Mouse (Mus musculus) MEL (cell line): ENCODE results near the gene Fgb. TPM values are rescaled to one million over a fixed set of nuclear protein-coding genes. Genes with fewer than 3 reads are reported as not detected.

Source experiments
- DNase-seq: peaks from one replicate; pipeline ENCODE4 v3.0.0; 2011; ENCODE audit warnings: low read depth, low spot score
- H3K27ac ChIP-seq: 2 replicates; pipeline ENCODE4 v1.5.1; 2012; ENCODE audit warnings: low read depth, mild to moderate bottlenecking, control low read depth, low read length, moderate library complexity; ENCODE audit not compliant: control insufficient read depth
- H3K27me3 ChIP-seq, 2 experiments: fragments of 150-350 bp in 1 of 2; sonication (generic) in 1 of 2; 2 replicates each; pipeline ENCODE4 v1.6.1; 2012; ENCODE audit warnings: low read length in 2 of 2, mild to moderate bottlenecking in 2 of 2, improper control_type of control experiment in 1 of 2, moderate library complexity in 1 of 2; ENCODE audit not compliant: insufficient read depth in 2 of 2, control insufficient read depth in 1 of 2
- H3K36me3 ChIP-seq, 2 experiments: 2 replicates each; pipeline ENCODE4 v1.6.1; 2012 to 2014; ENCODE audit warnings: low read length in 2 of 2, improper control_type of control experiment in 1 of 2, inconsistent platforms in 1 of 2, mild to moderate bottlenecking in 1 of 2; ENCODE audit not compliant: insufficient read depth in 2 of 2, control insufficient read depth in 1 of 2
- H3K4me1 ChIP-seq, 2 experiments: fragments of 150-350 bp in 1 of 2; sonication (generic) in 1 of 2; 2 replicates each; pipeline ENCODE4 v1.6.1; 2012; ENCODE audit warnings: low read length in 2 of 2, improper control_type of control experiment in 1 of 2, mild to moderate bottlenecking in 1 of 2; ENCODE audit not compliant: insufficient read depth in 2 of 2, control insufficient read depth in 1 of 2
- H3K4me3 ChIP-seq, 2 experiments: fragments of 150-350 bp in 1 of 2; sonication (generic) in 1 of 2; 2 replicates each; pipeline ENCODE4 v1.5.1; 2012; ENCODE audit warnings: low read depth in 2 of 2, low read length in 2 of 2, mild to moderate bottlenecking in 2 of 2, moderate library complexity in 2 of 2, control low read depth in 1 of 2, improper control_type of control experiment in 1 of 2; ENCODE audit not compliant: control insufficient read depth in 1 of 2, insufficient read depth in 1 of 2
- H3K79me2 ChIP-seq: 2 replicates; pipeline ENCODE4 v1.6.1; 2012; ENCODE audit warnings: mild to moderate bottlenecking, low read length, moderate library complexity; ENCODE audit not compliant: control insufficient read depth, poor library complexity, insufficient read depth
- H3K9ac ChIP-seq: 2 replicates; pipeline ENCODE4 v1.6.1; 2012; ENCODE audit warnings: low read depth, mild to moderate bottlenecking, control low read depth, low read length, moderate library complexity; ENCODE audit not compliant: control insufficient read depth, poor library complexity, severe bottlenecking
- H3K9me3 ChIP-seq: fragments of 150-350 bp; sonication (generic); replicated peaks from 2 replicates; pipeline ENCODE4 v1.6.1; 2012; ENCODE audit warnings: mild to moderate bottlenecking, low read length, improper control_type of control experiment, moderate library complexity; ENCODE audit not compliant: insufficient read depth
- CHD2 ChIP-seq: IDR thresholded peaks from 2 replicates; pipeline ENCODE4 v1.6.1; 2011; ENCODE audit warnings: low read length, improper control_type of control experiment
- CTCF ChIP-seq, 3 experiments: IDR thresholded peaks in 2 of 3; conservative IDR thresholded peaks in 1 of 3; 2 replicates each; pipeline ENCODE4 v1.5.1; 2011 to 2012; ENCODE audit warnings: low read length in 3 of 3, low read depth in 2 of 3, mild to moderate bottlenecking in 2 of 3, improper control_type of control experiment in 1 of 3, inconsistent platforms in 1 of 3, mixed read lengths in 1 of 3, moderate library complexity in 1 of 3; ENCODE audit not compliant: control insufficient read depth in 1 of 3, insufficient read depth in 1 of 3, poor library complexity in 1 of 3, severe bottlenecking in 1 of 3
- E2F4 ChIP-seq: IDR thresholded peaks from 2 replicates; pipeline ENCODE4 v1.6.1; 2011; ENCODE audit warnings: low read depth, low read length, improper control_type of control experiment, borderline replicate concordance
- ELF1 ChIP-seq: IDR thresholded peaks from 2 replicates; pipeline ENCODE4 v1.6.1; 2014; ENCODE audit warnings: low read depth, mild to moderate bottlenecking, inconsistent platforms, low read length, improper control_type of control experiment, moderate library complexity
- HCFC1 ChIP-seq: IDR thresholded peaks from 2 replicates; pipeline ENCODE4 v1.6.1; 2012; ENCODE audit warnings: low read depth, mild to moderate bottlenecking, inconsistent platforms, low read length, improper control_type of control experiment, moderate library complexity
- JUND ChIP-seq: IDR thresholded peaks from 2 replicates; pipeline ENCODE4 v1.6.1; 2011; ENCODE audit warnings: low read depth, mild to moderate bottlenecking, improper control_type of control experiment, low read length
- KAT2A ChIP-seq: conservative IDR thresholded peaks from 2 replicates; pipeline ENCODE4 v1.6.1; 2012; ENCODE audit warnings: low read depth, low read length, improper control_type of control experiment, inconsistent platforms
- MAFK ChIP-seq: IDR thresholded peaks from 2 replicates; pipeline ENCODE4 v1.6.1; 2011; ENCODE audit warnings: low read depth, mild to moderate bottlenecking, low read length, improper control_type of control experiment, borderline replicate concordance
- MAX ChIP-seq: IDR thresholded peaks from 2 replicates; pipeline ENCODE4 v1.6.1; 2011; ENCODE audit warnings: low read length, improper control_type of control experiment
- MYB ChIP-seq: IDR thresholded peaks from 2 replicates; pipeline ENCODE4 v1.6.1; 2011; ENCODE audit warnings: mild to moderate bottlenecking, low read depth, low read length, improper control_type of control experiment
- NRF1 ChIP-seq: IDR thresholded peaks from 2 replicates; pipeline ENCODE4 v1.6.1; 2014; ENCODE audit warnings: low read depth, mild to moderate bottlenecking, inconsistent platforms, low read length, improper control_type of control experiment, moderate library complexity; ENCODE audit not compliant: poor library complexity, insufficient read depth, severe bottlenecking
- POLR2A ChIP-seq, 2 experiments: IDR thresholded peaks; 2 replicates each; pipeline ENCODE4 v1.6.1; 2011 to 2012; ENCODE audit warnings: low read length in 2 of 2, mild to moderate bottlenecking in 2 of 2, control low read depth in 1 of 2, improper control_type of control experiment in 1 of 2, low read depth in 1 of 2, moderate library complexity in 1 of 2; ENCODE audit not compliant: control insufficient read depth in 1 of 2, insufficient read depth in 1 of 2, poor library complexity in 1 of 2
- RAD21 ChIP-seq: IDR thresholded peaks from 2 replicates; pipeline ENCODE4 v1.6.1; 2011; ENCODE audit warnings: mild to moderate bottlenecking, low read depth, low read length, improper control_type of control experiment
- SMC3 ChIP-seq: IDR thresholded peaks from 2 replicates; pipeline ENCODE4 v1.6.1; 2011; ENCODE audit warnings: low read depth, low read length, improper control_type of control experiment
- ZC3H11A ChIP-seq: IDR thresholded peaks from 2 replicates; pipeline ENCODE4 v1.6.1; 2012; ENCODE audit warnings: low read depth, mild to moderate bottlenecking, inconsistent platforms, low read length, improper control_type of control experiment
- ZNF384 ChIP-seq: IDR thresholded peaks from 2 replicates; pipeline ENCODE4 v1.6.1; 2012; ENCODE audit warnings: low read depth, mild to moderate bottlenecking, inconsistent platforms, low read length, improper control_type of control experiment
- polyA plus RNA-seq, 2 experiments: library from polyadenylated mRNA; stranded (reverse) in 1 of 2; unstranded in 1 of 2; fragments of >175 nt in 1 of 2; fragments of >200 nt in 1 of 2; gene quantifications; 2 replicates each; pipeline versions ENCODE4 v1.2.1 to v1.2.4; 2012; ENCODE audit warnings: low replicate concordance in 2 of 2, low read depth in 1 of 2; ENCODE audit not compliant: insufficient read length in 2 of 2, insufficient read depth in 1 of 2, missing spikeins in 1 of 2
- total RNA-seq: library from RNA; depleted of rRNA; stranded (reverse); fragments of 300-350 nt; gene quantifications from 2 replicates; pipeline ENCODE4 v1.2.3, GENCODE M21; 2012

Fgb gene
- total and polyA plus RNA-seq, 3 experiments = not detected

DNA sequence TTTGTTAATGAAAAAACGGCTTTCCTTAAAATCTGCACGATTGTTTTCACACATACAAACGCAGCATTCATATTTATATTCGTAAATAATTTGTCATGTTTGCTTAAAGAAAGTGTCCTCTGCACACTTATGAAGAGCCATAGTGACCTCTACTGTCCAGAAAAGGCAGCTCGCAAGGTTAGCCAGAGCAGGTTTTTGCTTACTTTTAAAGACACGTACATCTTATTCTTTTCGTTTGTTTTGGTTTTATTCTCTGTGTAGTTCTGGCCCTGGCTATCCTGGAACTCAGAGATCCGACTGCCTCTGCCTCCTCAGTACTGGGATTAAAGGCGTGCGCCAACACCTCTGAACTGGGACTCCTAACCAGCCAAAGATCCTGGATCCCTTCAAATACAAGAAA is 4.1 kb upstream of the Fgb start:
- Histone ChIP-seq H3K27me3 (no peaks in the 10 kb centered on the region; a peak in 2 of 4 replicates), H3K36me3 (peaks cover 0 to 6% of the 10 kb centered on the region in 2 experiments; a peak in 2 of 4 replicates), H3K4me3 (peak overlapping the region; percentile 52 to 70)
- TF ChIP-seq RAD21 = peak; percentile 70
- peak; percentile 42 for TF ChIP-seq SMC3
- TF ChIP-seq CTCF (IDR thresholded peaks at IDR 0.05 in 2 of 3, conservative IDR thresholded peaks at IDR 0.05 in 1 of 3; ENCODE audit: control insufficient read depth in 1 of 3, insufficient read depth in 1 of 3, low read depth in 2 of 3, low read length in 3 of 3, poor library complexity in 1 of 3, severe bottlenecking in 1 of 3) = peak in 2 of 3 experiments; percentile 49 to 65; a peak in 4 of 6 replicates
- peak; percentile 89 for TF ChIP-seq ZNF384
- TF ChIP-seq POLR2A (IDR thresholded peaks at IDR 0.05; ENCODE audit: control insufficient read depth in 1 of 2, insufficient read depth in 1 of 2, low read depth in 1 of 2, low read length in 2 of 2, poor library complexity in 1 of 2) = no peak
- TF ChIP-seq ELF1 = no peak
- no peak for TF ChIP-seq CHD2
- TF ChIP-seq ZC3H11A = peak; percentile 31; the same call in 1 of the 2 replicates
- no peak for TF ChIP-seq MAFK
- no peak for TF ChIP-seq NRF1
- TF ChIP-seq, all 39 proteins: peak for 5
- peak; percentile 72 for DNase-seq
- Histone ChIP-seq H3K27ac (no peak overlapping the region), H3K9me3 (no peaks in the 10 kb centered on the region), H3K79me2 (peaks cover 12% of the 10 kb centered on the region), H3K4me1 (peaks cover 0 to 5% of the 10 kb centered on the region in 2 experiments; a peak in 1 of 4 replicates), H3K9ac (peak overlapping the region; percentile 56)

DNA sequence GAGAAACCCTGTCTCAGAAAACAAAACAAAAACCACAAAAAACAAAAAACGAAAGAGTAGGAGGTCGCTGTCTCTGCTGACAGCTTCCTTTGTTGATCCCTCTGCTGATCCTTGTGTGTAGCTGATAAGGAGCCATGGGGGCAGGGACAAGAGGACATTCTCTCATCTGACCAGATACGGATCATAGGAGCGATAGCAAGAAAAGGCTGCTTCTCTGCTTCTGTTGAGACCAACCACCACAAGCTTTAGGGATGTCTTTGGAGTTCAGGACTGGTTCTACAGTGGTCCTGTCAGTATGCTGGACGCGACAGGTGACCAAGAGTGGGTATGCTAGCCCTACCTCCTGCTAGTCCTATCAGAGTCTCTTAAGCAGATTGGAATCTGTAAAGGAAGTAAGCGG is 3.5 kb upstream of the Fgb start:
- Histone ChIP-seq H3K27ac (no peak overlapping the region), H3K9me3 (no peaks in the 10 kb centered on the region), H3K36me3 (peaks cover 0 to 6% of the 10 kb centered on the region in 2 experiments; a peak in 2 of 4 replicates), H3K4me3 (no peak overlapping the region), H3K27me3 (no peaks in the 10 kb centered on the region; a peak in 2 of 4 replicates), H3K9ac (no peak overlapping the region), H3K79me2 (peaks cover 12% of the 10 kb centered on the region), H3K4me1 (peaks cover 0 to 5% of the 10 kb centered on the region in 2 experiments; a peak in 1 of 4 replicates)
- no peak for TF ChIP-seq MAX
- no peak for TF ChIP-seq KAT2A
- TF ChIP-seq POLR2A (IDR thresholded peaks at IDR 0.05; ENCODE audit: control insufficient read depth in 1 of 2, insufficient read depth in 1 of 2, low read depth in 1 of 2, low read length in 2 of 2, poor library complexity in 1 of 2) = no peak
- no peak for TF ChIP-seq MYB
- no peak for TF ChIP-seq HCFC1
- TF ChIP-seq JUND = no peak
- TF ChIP-seq ZNF384 = no peak
- no peak for TF ChIP-seq MAFK
- no peak for TF ChIP-seq E2F4
- DNase-seq = no peak
